Mouse (Mus musculus) embryonic facial prominence, embryonic 15.5 days (tissue): ENCODE measurements around the gene Klrb1f. TPM values are rescaled to one million over a fixed set of nuclear protein-coding genes. Genes with fewer than 3 reads are reported as not detected.
A peak's percentile ranks its signal among the peaks of the same experiment; 100 is the strongest.
"Not testable (repeated sequence)": the region's sequence is repeated elsewhere in the genome, so short reads cannot be mapped to it uniquely, and the experiment has no call there.

Experiments
- ATAC-seq: fragments of 200-750 bp; cut with Nextera tagmentation; 2 replicates; pipeline ENCODE4 v1.8.0; 2017; ENCODE audit warnings: low read depth, moderate TSS enrichment; ENCODE audit not compliant: insufficient number of reproducible peaks, low FRiP score, low TSS enrichment
- H3K27ac ChIP-seq: fragments of 300-500 bp; sonication (generic); replicated peaks from 2 replicates; pipeline ENCODE4 v1.5.1; 2015; ENCODE audit warnings: mild to moderate bottlenecking, inconsistent platforms
- H3K27me3 ChIP-seq: fragments of 300-500 bp; sonication (generic); 2 replicates; pipeline ENCODE4 v1.6.1; 2015; ENCODE audit warnings: inconsistent platforms
- H3K36me3 ChIP-seq: fragments of 300-500 bp; sonication (generic); 2 replicates; pipeline ENCODE4 v1.6.1; 2015; ENCODE audit warnings: mild to moderate bottlenecking, inconsistent platforms
- H3K4me1 ChIP-seq: fragments of 300-500 bp; sonication (generic); 2 replicates; pipeline ENCODE4 v1.6.1; 2015; ENCODE audit warnings: inconsistent platforms
- H3K4me2 ChIP-seq: fragments of 300-500 bp; sonication (generic); replicated peaks from 2 replicates; pipeline ENCODE4 v1.6.1; 2015; ENCODE audit warnings: mild to moderate bottlenecking, inconsistent platforms
- H3K4me3 ChIP-seq: fragments of 300-500 bp; sonication (generic); replicated peaks from 2 replicates; pipeline ENCODE4 v1.5.1; 2015; ENCODE audit warnings: mild to moderate bottlenecking, inconsistent platforms
- H3K9ac ChIP-seq: fragments of 300-500 bp; sonication (generic); 2 replicates; pipeline ENCODE4 v1.6.1; 2015; ENCODE audit warnings: inconsistent platforms
- H3K9me3 ChIP-seq: fragments of 300-500 bp; sonication (generic); replicated peaks from 2 replicates; pipeline ENCODE4 v1.6.1; 2016; ENCODE audit warnings: inconsistent platforms
- WGBS: fragments of 180-500 bp; shearing (Covaris S2); methylation state at CpG from one replicate; pipeline ENCODE4 v1.1.7; 2015; 5-methylcytosine and 5-hydroxymethylcytosine counted together
- polyA plus RNA-seq: library from polyadenylated mRNA; unstranded; fragments of >200 nt; fragmentation: Nextera tagmentation; extraction: Ambion mirVana; gene quantifications from 2 replicates; pipeline ENCODE4 v1.2.1, GENCODE M21; 2015

The Klrb1f gene
- polyA plus RNA-seq, 1 experiment from 2014 or later = 0.39 TPM

DNA sequence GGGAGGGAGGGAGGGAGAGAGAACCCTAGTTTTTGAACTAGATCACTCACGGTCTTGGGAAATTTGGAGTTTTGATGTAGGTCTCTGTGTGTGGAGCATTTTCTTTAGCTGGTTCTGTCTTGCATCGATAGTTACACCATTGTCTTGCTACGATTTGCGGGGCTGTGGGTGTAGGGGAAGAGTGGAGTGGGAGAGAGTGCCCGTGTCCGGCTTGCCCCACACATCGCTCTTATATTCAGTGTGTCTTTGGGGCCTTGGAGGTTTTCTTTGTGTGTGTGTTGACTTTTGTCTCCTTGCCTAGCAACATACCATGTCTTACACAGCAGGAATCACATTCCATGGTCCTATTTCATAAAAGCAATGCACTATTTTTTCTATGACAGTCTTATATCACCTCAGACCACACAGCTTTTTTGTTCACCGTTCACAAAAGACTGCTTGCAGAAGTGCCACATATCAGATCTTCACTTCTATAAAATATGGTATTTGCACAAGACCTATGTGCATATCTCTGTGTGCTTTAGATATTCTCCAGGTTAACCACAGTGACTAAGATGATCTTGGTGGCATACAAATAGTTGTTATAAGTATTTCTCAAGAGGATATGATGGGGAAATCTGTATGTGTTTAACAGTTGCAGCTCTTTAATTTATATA is 4.0 kb downstream of the Klrb1f start:
- 5% methylated on average over 8 of the region's 8 CpGs for WGBS
- Histone ChIP-seq H3K4me3 (peak overlapping the region; percentile 27), H3K9me3 (no peaks in the 10 kb centered on the region), H3K27ac (no peak overlapping the region), H3K27me3 (no peaks in the 10 kb centered on the region), H3K4me1 (no peaks in the 10 kb centered on the region), H3K4me2 (peak overlapping the region; percentile 42), H3K9ac (no peak overlapping the region), H3K36me3 (no peaks in the 10 kb centered on the region)
- ATAC-seq = no peak

- no peak for ATAC-seq
- Histone ChIP-seq H3K4me3 (no peak overlapping the region), H3K4me2 (no peak overlapping the region), H3K36me3 (no peaks in the 10 kb centered on the region), H3K9me3 (no peaks in the 10 kb centered on the region), H3K9ac (no peak overlapping the region), H3K4me1 (no peaks in the 10 kb centered on the region), H3K27ac (no peak overlapping the region), H3K27me3 (no peaks in the 10 kb centered on the region)
- 68% methylated on average over 3 of the region's 3 CpGs for WGBS
Observed at GRCm38 (mm10) chr6:129051086-129051485, 5.4 kb downstream of the Klrb1f start.

- H3K27me3 ChIP-seq = no peaks in the 10 kb centered on the region
- WGBS = 73% methylated on average over 5 of the region's 5 CpGs
- ATAC-seq = no peak
- H3K4me2 ChIP-seq = no peak overlapping the region
- H3K4me1 ChIP-seq = no peaks in the 10 kb centered on the region
- no peak overlapping the region for H3K4me3 ChIP-seq
- H3K27ac ChIP-seq = no peak overlapping the region
- H3K9me3 ChIP-seq = no peaks in the 10 kb centered on the region
- H3K36me3 ChIP-seq = no peaks in the 10 kb centered on the region
- H3K9ac ChIP-seq = no peak overlapping the region
Observed at GRCm38 (mm10) chr6:129051731-129052130, 6.0 kb downstream of the Klrb1f start.

DNA sequence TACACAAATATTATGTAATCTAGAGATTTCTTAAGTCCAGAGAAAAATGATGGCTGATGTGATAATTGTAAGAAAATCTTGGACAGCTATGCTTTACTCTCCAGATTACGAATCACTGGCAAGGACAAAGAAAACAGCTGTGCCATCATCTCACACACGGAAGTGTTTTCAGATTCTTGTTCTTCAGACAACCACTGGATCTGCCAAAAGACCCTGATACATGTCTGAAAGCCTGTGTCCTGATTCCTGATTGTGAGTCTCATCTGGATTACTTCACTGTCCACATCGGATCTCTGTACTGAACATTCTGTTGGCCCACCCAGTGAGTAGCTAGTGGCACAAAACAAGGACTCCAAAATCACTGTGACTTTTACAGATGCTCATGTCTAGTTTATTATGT is 10.5 kb downstream of the Klrb1f start:
- no peak for ATAC-seq
- Histone ChIP-seq H3K9me3 (no peaks in the 10 kb centered on the region), H3K4me1 (no peaks in the 10 kb centered on the region), H3K27ac (no peak overlapping the region), H3K27me3 (no peaks in the 10 kb centered on the region), H3K4me3 (no peak overlapping the region), H3K4me2 (no peak overlapping the region), H3K9ac (no peak overlapping the region), H3K36me3 (no peaks in the 10 kb centered on the region)
- WGBS = 74% methylated on average over 3 of the region's 3 CpGs

GRCm38 (mm10) chr6:129058013-129058412 is 12.3 kb downstream of the Klrb1f start:
- Histone ChIP-seq H3K4me1 (no peaks in the 10 kb centered on the region), H3K4me2 (no peak overlapping the region), H3K27me3 (no peaks in the 10 kb centered on the region), H3K27ac (no peak overlapping the region), H3K9me3 (no peaks in the 10 kb centered on the region), H3K9ac (no peak overlapping the region), H3K36me3 (no peaks in the 10 kb centered on the region), H3K4me3 (no peak overlapping the region)
- ATAC-seq = no peak

DNA sequence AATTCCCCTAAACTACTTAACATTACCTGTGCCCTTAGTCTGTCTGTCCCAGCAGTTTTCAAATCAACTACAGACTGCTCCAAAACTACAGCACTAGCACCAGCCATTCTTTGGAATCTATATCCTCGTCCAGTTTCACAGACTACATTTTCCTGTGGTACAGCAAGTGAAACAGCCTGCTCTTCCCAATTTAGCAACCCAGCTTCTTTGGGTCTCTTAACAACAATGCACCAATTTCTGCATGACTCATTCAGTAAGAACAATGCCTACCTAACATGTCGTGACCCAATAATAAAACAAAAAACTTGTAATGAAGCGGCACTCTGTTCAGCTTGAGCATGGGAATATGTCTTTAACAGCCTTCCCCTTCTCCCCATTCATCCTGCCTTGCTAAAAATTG is 19.7 kb downstream of the Klrb1f start:
- Histone ChIP-seq H3K27ac (no peak overlapping the region), H3K4me3 (no peak overlapping the region)

DNA sequence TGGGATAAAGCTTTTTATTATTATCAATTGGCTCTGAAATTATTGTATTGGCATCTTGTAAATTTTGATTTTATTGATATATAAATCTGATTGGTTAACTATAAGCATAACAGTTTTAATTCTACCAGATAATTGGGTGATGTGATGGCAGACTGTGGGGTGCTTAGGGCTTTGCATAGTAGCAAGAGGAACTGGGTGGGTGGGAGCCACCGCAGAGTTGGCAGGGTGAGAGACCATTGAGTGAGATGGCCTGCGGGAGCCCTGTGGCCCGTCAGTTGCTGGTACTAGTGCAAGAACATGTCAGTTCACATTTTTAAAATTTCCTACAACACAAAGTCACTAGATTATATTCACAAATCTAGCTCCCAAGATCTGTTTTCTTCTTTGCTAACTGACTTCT is 20.2 kb downstream of the Klrb1f start:
- ATAC-seq = no peak
- H3K4me1 ChIP-seq = no peaks in the 10 kb centered on the region
- H3K36me3 ChIP-seq = no peaks in the 10 kb centered on the region
- WGBS = 84% methylated on average over 3 of the region's 3 CpGs
- no peak overlapping the region for H3K4me2 ChIP-seq
- no peak overlapping the region for H3K27ac ChIP-seq
- H3K9me3 ChIP-seq = no peaks in the 10 kb centered on the region
- no peaks in the 10 kb centered on the region for H3K27me3 ChIP-seq
- no peak overlapping the region for H3K9ac ChIP-seq
- H3K4me3 ChIP-seq = no peak overlapping the region

More for the DNA sequence above, 19.7 kb downstream of the Klrb1f start:
- 73% methylated on average over 3 of the region's 3 CpGs for WGBS
- Histone ChIP-seq H3K4me2 (no peak overlapping the region), H3K9ac (no peak overlapping the region), H3K36me3 (no peaks in the 10 kb centered on the region), H3K9me3 (no peaks in the 10 kb centered on the region), H3K27me3 (no peaks in the 10 kb centered on the region), H3K4me1 (no peaks in the 10 kb centered on the region)
- ATAC-seq = no peak

GRCm38 (mm10) chr6:129066530-129066929 is 20.8 kb downstream of the Klrb1f start:
- Histone ChIP-seq H3K36me3 (no peaks in the 10 kb centered on the region), H3K4me1 (no peaks in the 10 kb centered on the region), H3K4me3 (no peak overlapping the region), H3K9ac (no peak overlapping the region), H3K27ac (no peak overlapping the region), H3K27me3 (no peaks in the 10 kb centered on the region), H3K9me3 (no peaks in the 10 kb centered on the region), H3K4me2 (no peak overlapping the region)
- ATAC-seq = no peak

GRCm38 (mm10) chr6:129066986-129067385 is 21.3 kb downstream of the Klrb1f start:
- Histone ChIP-seq H3K9me3 (no peaks in the 10 kb centered on the region), H3K4me1 (no peaks in the 10 kb centered on the region), H3K9ac (no peak overlapping the region), H3K36me3 (no peaks in the 10 kb centered on the region), H3K4me2 (no peak overlapping the region), H3K27ac (no peak overlapping the region), H3K4me3 (no peak overlapping the region), H3K27me3 (no peaks in the 10 kb centered on the region)
- 50% methylated on average over 1 of the region's 1 CpGs for WGBS
- peak; percentile 29; the same call in 1 of the 2 replicates for ATAC-seq

DNA sequence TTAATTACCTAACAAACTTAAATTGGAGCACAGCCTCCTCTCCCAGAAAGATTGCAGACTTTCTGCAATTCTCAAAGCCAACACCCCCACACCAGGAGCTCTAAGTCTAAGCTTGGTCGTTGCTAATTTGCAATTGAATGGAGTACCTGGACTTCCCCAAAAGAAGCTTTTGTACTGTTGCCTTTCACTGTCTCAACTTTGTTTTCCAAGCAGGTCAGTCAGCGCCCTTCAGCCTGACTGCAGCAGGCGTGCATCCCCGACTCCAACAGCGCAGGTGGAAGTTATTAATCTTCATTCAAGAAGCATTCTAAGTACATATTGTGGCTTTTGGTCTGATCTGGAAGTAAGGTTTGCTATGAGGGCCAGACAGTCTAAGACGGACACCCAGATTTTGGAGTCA is 39.4 kb downstream of the Klrb1f start:
- 83% methylated on average over 6 of the region's 6 CpGs for WGBS
- no peak overlapping the region for H3K4me3 ChIP-seq
- no peak overlapping the region for H3K4me2 ChIP-seq
- H3K27me3 ChIP-seq = no peaks in the 10 kb centered on the region
- H3K9me3 ChIP-seq = no peaks in the 10 kb centered on the region
- no peak for ATAC-seq
- no peaks in the 10 kb centered on the region for H3K36me3 ChIP-seq
- no peak overlapping the region for H3K27ac ChIP-seq
- H3K4me1 ChIP-seq = no peaks in the 10 kb centered on the region
- H3K9ac ChIP-seq = no peak overlapping the region

DNA sequence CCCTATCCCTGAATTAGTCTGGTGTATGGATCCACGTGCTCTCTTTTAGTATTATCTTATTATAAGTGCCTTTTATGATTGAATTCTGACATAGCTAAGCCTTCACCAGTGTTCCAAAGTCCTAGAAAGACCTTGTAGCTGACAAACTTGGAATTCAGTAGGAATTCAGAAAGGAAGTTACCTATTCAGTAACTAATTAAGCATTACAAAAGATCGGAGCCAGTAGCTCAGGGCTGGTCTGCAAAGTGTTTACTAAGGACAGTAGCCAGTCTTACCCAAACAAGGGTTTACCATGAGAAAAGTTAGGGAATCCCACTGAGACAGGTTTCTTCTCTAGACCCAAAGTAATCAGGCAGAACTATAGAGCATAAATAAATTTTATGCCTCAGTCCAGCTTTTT is 40.3 kb downstream of the Klrb1f start:
- H3K4me3 ChIP-seq, H3K9ac ChIP-seq, H3K4me2 ChIP-seq, H3K9me3 ChIP-seq, H3K4me1 ChIP-seq, H3K27me3 ChIP-seq, ATAC-seq, H3K36me3 ChIP-seq, H3K27ac ChIP-seq: not testable (repeated sequence)
- WGBS = 79% methylated on average over 2 of the region's 2 CpGs

DNA sequence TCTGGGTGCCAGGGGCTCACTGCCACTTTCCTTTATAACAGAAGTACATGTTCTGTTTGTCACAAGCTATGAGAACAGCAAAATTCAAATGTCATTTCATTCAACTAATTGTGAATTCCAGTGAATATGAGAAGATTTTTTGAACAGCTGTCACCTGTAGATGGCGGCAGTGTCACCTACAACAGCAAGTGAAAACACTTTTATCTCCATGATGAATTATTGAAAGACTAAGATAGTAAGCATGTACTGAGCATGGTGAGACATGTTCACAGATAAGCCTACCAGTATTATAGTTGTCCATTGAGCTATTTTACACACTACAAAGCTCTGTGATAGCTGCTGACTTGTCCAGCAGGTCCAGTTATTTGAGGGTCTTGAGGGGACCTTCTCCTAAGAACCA is 42.5 kb downstream of the Klrb1f start:
- H3K36me3 ChIP-seq = no peaks in the 10 kb centered on the region
- no peaks in the 10 kb centered on the region for H3K4me1 ChIP-seq
- H3K27me3 ChIP-seq = no peaks in the 10 kb centered on the region
- no peak overlapping the region for H3K9ac ChIP-seq
- ATAC-seq = no peak
- no peak overlapping the region for H3K4me3 ChIP-seq
- no peak overlapping the region for H3K27ac ChIP-seq
- H3K9me3 ChIP-seq = no peaks in the 10 kb centered on the region
- H3K4me2 ChIP-seq = no peak overlapping the region
- WGBS = 70% methylated on average over 1 of the region's 1 CpGs
